Mouse (Mus musculus) stomach, postnatal 0 days (tissue): Measurements from ENCODE around the gene Cdhr3.

Experiments used
- CTCF ChIP-seq: IDR thresholded peaks from 2 replicates; pipeline ENCODE4 v1.5.1; 2016; ENCODE audit warnings: antibody characterized with exemption, low read depth, mild to moderate bottlenecking, moderate library complexity
- EP300 ChIP-seq: optimal IDR thresholded peaks from 2 replicates; pipeline ENCODE3; 2016; ENCODE audit warnings: antibody characterized with exemption

- TF ChIP-seq CTCF (no peak), EP300 (no peak)
Measured at GRCm38 (mm10) chr12:33053746-33054145, 38.9 kb downstream of the Cdhr3 start.
